Mouse (Mus musculus) forebrain, embryonic 16.5 days (tissue): ENCODE results near the gene Ckb. TPM values are rescaled to one million over a fixed set of nuclear protein-coding genes. Genes with fewer than 3 reads are reported as not detected.

Source experiments
- ATAC-seq: fragments of 200-750 bp; cut with Nextera tagmentation; 2 replicates; pipeline ENCODE4 v1.8.0; 2017; ENCODE audit warnings: mild to moderate bottlenecking, moderate library complexity
- H3K27ac ChIP-seq: fragments of 300-500 bp; sonication (generic); 2 replicates; pipeline ENCODE4 v1.5.1; 2014; ENCODE audit warnings: low read length, control low read depth
- H3K27me3 ChIP-seq: fragments of 300-500 bp; sonication (generic); replicated peaks from 2 replicates; pipeline ENCODE4 v1.6.1; 2014; ENCODE audit warnings: low read length; ENCODE audit not compliant: control insufficient read depth, insufficient read depth
- H3K36me3 ChIP-seq: fragments of 300-500 bp; sonication (generic); 2 replicates; pipeline ENCODE4 v1.6.1; 2014; ENCODE audit not compliant: control insufficient read depth, insufficient read depth
- H3K4me1 ChIP-seq: fragments of 300-500 bp; sonication (generic); replicated peaks from 2 replicates; pipeline ENCODE4 v1.6.1; 2014; ENCODE audit warnings: low read length; ENCODE audit not compliant: control insufficient read depth, insufficient read depth
- H3K4me2 ChIP-seq: fragments of 300-500 bp; sonication (generic); 2 replicates; pipeline ENCODE4 v1.6.1; 2014; ENCODE audit warnings: mild to moderate bottlenecking, low read length, control low read depth
- H3K4me3 ChIP-seq: fragments of 300-500 bp; sonication (generic); replicated peaks from 2 replicates; pipeline ENCODE4 v1.5.1; 2014; ENCODE audit warnings: mild to moderate bottlenecking, low read length, control low read depth
- H3K9ac ChIP-seq: fragments of 300-500 bp; sonication (generic); replicated peaks from 2 replicates; pipeline ENCODE4 v1.6.1; 2014; ENCODE audit warnings: low read depth, low read length, control low read depth
- H3K9me3 ChIP-seq: fragments of 300-500 bp; sonication (generic); 2 replicates; pipeline ENCODE4 v1.6.1; 2016; ENCODE audit warnings: low read length; ENCODE audit not compliant: control insufficient read depth
- WGBS: fragments of 180-500 bp; shearing (Covaris S2); extraction: QIAGEN DNeasy Blood & Tissue Kit; methylation state at CpG from one replicate; pipeline ENCODE4 v1.1.7; 2014; 5-methylcytosine and 5-hydroxymethylcytosine counted together
- polyA plus RNA-seq: library from polyadenylated mRNA; unstranded; fragments of >200 nt; fragmentation: Nextera tagmentation; extraction: Ambion mirVana; gene quantifications from 2 replicates; pipeline ENCODE4 v1.2.1, GENCODE M21; 2015

Ckb gene
- polyA plus RNA-seq, 1 experiment from 2014 or later, result 1,413 TPM

DNA sequence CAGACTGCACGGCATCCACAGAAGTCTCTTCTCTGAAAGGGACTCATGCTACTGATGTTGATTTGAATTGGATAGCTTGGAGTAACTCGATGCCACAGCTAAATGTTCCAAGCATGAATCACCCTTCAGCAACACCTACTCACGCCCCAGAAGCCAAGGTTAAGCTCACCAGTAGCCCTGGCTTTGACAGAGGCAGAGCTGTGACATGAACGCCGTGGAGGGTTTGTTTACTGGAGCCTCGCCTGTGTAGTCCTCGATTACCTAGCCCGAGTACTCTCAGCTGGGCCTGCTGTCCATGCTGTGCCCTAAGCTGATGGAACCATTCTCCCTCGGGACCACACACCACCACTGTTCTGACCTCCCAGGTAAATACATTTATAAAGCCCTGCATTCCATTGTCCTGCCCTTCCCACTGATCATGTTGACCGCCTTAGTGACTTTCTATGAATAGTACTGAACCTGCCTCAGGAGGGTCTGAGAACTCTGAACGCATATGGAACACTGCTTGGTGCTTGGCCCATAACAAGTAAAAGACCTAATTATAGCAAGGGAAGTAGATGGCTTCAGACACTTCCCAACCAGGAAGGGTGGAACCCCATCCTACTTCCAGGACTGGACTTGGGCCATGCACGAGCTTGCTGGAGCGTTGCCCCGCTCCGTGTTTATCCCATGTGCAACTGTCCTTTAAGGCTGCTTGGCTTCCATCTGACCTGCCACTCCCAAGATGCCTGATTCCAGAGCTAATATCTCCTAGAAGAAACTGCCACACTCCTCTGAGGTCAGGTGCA is 33.2 kb upstream of the Ckb start:
- 76% methylated on average over 15 of the region's 15 CpGs for WGBS
- H3K27ac ChIP-seq, result no peak overlapping the region
- no peaks in the 10 kb centered on the region for H3K27me3 ChIP-seq

DNA sequence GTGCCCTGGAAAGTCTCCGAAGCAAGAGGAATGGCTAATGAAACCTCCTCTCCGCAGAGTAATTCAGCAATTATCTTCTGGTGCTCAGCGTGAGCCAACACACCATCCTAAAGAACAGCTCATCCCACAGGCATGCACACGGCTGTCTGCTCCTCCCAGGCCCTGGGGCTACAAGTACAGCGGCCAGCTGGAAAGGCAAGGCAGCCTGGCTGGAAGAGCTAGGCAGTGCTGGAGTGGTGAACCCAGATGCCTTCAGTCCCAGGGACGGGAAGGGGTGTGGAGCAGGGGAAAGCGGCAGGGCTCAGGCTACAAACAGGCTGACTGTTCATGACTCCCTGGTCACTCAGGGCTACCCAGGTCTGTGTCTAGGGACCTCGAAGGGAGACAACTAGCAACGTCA is 32.5 kb upstream of the Ckb start:
- ATAC-seq, result no peak
- 49% methylated on average over 9 of the region's 9 CpGs for WGBS
- no peaks in the 10 kb centered on the region for H3K27me3 ChIP-seq
- no peak overlapping the region for H3K4me3 ChIP-seq
- H3K4me1 ChIP-seq, result peaks cover 3% of the 10 kb centered on the region; the same call in 1 of the 2 replicates
- peaks cover 13% of the 10 kb centered on the region for H3K36me3 ChIP-seq
- H3K27ac ChIP-seq, result no peak overlapping the region
- no peaks in the 10 kb centered on the region for H3K9me3 ChIP-seq
- H3K9ac ChIP-seq, result no peak overlapping the region
- H3K4me2 ChIP-seq, result no peak overlapping the region

More for the DNA sequence above, 33.2 kb upstream of the Ckb start:
- peaks cover 19% of the 10 kb centered on the region for H3K36me3 ChIP-seq
- no peak overlapping the region for H3K9ac ChIP-seq
- H3K4me2 ChIP-seq, result no peak overlapping the region
- H3K4me3 ChIP-seq, result no peak overlapping the region
- ATAC-seq, result no peak
- no peaks in the 10 kb centered on the region for H3K9me3 ChIP-seq
- H3K4me1 ChIP-seq, result peaks cover 3% of the 10 kb centered on the region; the same call in 1 of the 2 replicates

DNA sequence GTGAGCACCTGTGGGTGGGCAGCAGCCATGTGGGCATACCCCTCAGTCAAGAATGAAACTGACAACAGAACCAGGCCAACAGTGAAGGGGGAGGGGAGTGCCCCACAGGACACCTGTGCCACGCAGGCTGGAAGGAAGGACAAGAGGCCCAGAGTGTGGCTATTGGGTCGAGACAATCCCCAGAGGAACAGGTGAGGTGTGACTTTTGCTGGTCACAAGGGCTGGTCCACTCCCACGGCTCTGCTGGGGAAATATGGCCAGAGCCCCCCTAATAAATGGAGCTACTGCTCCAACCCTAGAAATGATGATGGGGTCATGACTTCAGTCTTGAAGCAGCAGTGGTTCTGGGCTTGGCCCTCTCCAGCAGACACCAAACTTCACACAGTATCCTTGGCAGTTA is 31.2 kb upstream of the Ckb start:
- WGBS, result 71% methylated on average over 3 of the region's 3 CpGs
- Histone ChIP-seq H3K9me3 (no peaks in the 10 kb centered on the region), H3K4me2 (no peak overlapping the region), H3K9ac (no peak overlapping the region), H3K27ac (no peak overlapping the region), H3K4me1 (peaks cover 3% of the 10 kb centered on the region; the same call in 1 of the 2 replicates), H3K36me3 (peaks cover 4% of the 10 kb centered on the region), H3K27me3 (no peaks in the 10 kb centered on the region), H3K4me3 (no peak overlapping the region)
- no peak for ATAC-seq

DNA sequence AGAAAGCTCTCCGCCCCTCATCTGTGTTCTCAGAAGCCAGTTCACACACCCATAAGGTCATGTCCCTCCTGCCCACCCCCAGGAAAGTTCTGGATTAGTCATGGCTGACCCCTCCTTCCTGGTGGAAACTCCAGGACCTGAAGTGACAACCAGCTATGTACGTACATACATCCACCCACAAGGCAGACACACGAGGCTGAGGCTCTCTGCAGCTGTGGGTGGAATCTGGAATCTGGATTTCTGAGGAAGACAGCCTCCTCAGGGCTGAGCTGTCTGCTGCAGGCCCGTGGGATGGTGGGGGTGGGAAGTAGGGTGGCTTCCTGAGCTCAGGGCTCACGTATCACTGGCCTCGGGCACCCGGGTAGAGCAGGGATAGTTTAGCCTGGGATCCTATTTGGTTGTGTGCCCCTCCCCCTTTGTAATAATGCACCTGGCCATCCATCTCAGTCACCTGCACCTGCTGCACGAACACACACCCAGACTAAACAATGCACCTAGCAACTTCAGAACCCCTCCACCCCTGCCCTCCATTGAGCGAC is 28.9 kb upstream of the Ckb start:
- WGBS, result 74% methylated on average over 9 of the region's 9 CpGs
- no peaks in the 10 kb centered on the region for H3K27me3 ChIP-seq
- H3K4me1 ChIP-seq, result peaks cover 3% of the 10 kb centered on the region; the same call in 1 of the 2 replicates
- ATAC-seq, result no peak
- no peak overlapping the region for H3K4me3 ChIP-seq
- H3K36me3 ChIP-seq, result no peaks in the 10 kb centered on the region
- H3K4me2 ChIP-seq, result no peak overlapping the region
- H3K9ac ChIP-seq, result no peak overlapping the region
- no peak overlapping the region for H3K27ac ChIP-seq
- no peaks in the 10 kb centered on the region for H3K9me3 ChIP-seq

DNA sequence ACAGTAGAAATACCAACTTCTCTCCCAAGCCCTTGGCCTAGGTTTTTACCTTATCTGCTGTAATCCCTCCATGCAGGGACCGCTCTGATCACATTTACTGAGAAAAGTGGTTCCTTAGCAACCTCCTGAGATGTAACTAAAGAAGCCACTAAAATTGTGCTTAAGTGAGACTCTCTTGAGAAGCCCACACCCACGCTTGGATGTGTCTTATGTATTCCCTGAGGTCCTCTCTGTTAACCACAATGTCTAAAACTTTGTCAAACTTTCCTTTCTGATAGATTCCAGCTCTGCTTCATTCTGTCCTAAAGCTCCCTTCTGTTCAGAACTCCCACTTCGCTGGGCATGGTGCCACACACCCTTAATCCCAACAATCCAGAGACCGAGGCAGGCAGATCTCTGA is 27.4 kb upstream of the Ckb start:
- Histone ChIP-seq H3K9me3 (no peaks in the 10 kb centered on the region), H3K4me3 (no peak overlapping the region), H3K27me3 (no peaks in the 10 kb centered on the region), H3K27ac (no peak overlapping the region), H3K4me1 (peaks cover 15% of the 10 kb centered on the region), H3K4me2 (no peak overlapping the region), H3K9ac (no peak overlapping the region), H3K36me3 (no peaks in the 10 kb centered on the region)
- WGBS, result 81% methylated on average over 4 of the region's 4 CpGs
- no peak for ATAC-seq

DNA sequence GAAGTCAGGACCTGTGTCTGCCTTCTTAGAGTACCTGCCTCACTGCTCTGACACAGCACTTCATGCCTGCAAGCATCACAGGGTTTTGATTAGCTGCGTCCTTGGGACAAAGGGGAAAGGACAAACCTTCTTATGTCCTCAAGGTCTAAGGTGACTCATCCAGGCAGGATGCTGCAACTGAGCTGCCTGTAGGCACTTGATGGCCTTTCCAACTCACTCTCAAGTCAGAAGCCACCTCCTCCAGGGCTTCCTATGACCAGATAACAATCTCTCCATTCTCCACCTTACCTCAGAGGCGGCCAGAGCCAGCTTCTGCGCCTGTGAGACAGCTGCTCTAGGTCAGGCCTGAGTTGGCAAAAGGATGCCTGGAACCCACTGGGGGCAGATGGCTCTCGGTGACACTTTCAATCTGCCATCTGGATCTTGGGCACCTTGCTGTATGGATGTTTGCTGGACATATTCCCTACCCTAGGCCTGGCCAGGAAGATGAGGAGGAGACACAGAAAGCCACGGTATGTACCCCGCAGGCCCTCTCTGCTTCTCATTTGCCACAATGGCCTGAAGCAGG is 26.3 kb upstream of the Ckb start:
- no peaks in the 10 kb centered on the region for H3K36me3 ChIP-seq
- no peak overlapping the region for H3K4me3 ChIP-seq
- no peaks in the 10 kb centered on the region for H3K27me3 ChIP-seq
- 82% methylated on average over 6 of the region's 6 CpGs for WGBS
- no peak overlapping the region for H3K27ac ChIP-seq
- H3K9me3 ChIP-seq, result no peaks in the 10 kb centered on the region
- no peak for ATAC-seq
- peaks cover 26% of the 10 kb centered on the region for H3K4me1 ChIP-seq
- no peak overlapping the region for H3K4me2 ChIP-seq
- 0 out of 2 replicates have a peak overlapping the region, but pooled peaks have one; percentile 26 for H3K9ac ChIP-seq

DNA sequence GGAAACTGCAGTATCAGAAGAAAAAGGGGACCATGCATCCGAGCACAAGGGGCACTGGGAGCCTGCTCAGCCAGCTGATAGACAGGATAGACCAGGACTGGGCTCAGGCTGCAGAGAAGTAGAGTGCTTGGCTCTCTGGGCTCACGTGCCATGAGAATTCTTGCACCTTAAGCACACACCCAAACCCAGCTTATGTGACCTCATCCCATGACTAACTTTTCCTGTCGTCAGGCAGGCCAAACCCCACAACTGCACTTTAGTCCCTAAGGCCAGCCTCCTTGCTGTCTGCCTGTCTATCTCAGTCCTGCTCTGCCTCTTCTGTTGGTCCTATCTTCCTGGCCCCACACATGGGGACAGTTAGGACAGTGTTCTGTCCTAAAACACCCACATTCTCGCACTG is 25.6 kb upstream of the Ckb start:
- 80% methylated on average over 4 of the region's 4 CpGs for WGBS
- Histone ChIP-seq H3K27me3 (no peaks in the 10 kb centered on the region), H3K4me2 (no peak overlapping the region), H3K27ac (no peak overlapping the region), H3K36me3 (no peaks in the 10 kb centered on the region), H3K4me3 (no peak overlapping the region), H3K4me1 (peaks cover 32% of the 10 kb centered on the region), H3K9ac (0 out of 2 replicates have a peak overlapping the region, but pooled peaks have one; percentile 6), H3K9me3 (no peaks in the 10 kb centered on the region)
- ATAC-seq, result no peak

DNA sequence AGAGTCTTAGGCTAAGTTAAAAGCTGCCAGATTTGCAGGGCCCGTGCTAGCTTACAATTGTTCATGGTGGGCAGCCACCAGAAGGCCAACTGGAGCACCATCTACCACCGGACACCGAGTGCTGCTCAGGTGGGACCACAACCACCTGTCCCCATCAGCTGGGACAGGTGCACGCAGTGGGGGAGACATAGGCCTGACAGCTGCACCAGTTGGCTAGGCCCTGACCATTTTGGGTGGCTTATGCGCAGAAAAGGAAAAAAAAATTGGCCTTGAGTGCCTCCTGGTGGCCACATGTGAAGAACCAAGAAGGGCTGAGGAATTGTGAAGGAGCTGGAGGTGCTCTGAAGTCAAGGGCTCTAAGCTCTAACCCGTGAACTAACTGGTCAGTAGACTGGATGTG is 24.1 kb upstream of the Ckb start:
- Histone ChIP-seq H3K4me2 (no peak overlapping the region), H3K4me1 (peaks cover 40% of the 10 kb centered on the region), H3K4me3 (no peak overlapping the region), H3K36me3 (no peaks in the 10 kb centered on the region), H3K9ac (no peak overlapping the region), H3K9me3 (no peaks in the 10 kb centered on the region), H3K27ac (peak overlapping the region; percentile 91), H3K27me3 (no peaks in the 10 kb centered on the region)
- WGBS, result 19% methylated on average over 6 of the region's 6 CpGs
- no peak for ATAC-seq

DNA sequence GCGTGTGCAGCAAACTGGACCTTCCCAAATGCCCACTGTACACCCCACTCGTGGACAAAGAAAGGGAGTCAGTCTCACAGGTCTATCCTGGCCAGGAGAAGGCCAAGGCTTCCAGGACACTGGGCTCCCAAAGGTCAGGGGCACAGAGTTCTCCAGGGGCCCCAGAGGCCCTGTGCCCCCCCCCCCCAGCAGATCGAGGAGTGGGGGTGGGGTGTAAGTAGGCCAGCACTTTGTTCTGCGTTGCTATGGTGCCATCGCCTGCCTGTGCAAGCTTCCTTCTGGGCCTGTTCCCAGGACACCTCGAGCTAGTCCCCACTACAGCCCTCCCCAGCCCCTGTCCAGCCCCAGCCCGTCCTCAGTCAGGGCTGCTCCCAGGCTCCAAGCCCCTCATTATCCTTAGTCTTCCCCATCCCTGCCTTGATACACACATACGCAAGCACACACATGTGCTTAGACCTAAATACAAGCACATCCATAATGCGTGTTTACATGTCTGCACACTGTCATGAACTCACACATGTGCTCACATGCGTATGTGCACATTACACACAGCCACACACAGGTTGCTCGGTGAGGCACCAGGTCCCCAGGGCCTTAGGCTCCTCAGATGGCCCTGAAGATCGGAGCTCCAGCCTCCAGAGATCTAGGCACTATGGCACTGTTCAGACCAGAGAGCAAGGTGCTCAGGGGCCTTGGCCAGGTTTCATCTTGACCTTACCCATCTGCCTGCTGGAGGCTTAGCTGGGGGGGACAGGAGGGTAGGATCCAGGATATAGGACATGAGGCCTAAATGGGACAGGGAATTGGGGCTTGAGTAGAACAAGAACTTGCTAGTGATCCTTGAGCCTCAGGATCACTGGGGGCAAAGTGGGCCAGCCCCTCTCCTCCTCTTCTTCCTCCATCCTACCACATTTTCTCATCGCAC is 23.0 kb upstream of the Ckb start:
- H3K27ac ChIP-seq, result peak overlapping the region; percentile 91
- H3K36me3 ChIP-seq, result no peaks in the 10 kb centered on the region
- H3K4me3 ChIP-seq, result no peak overlapping the region
- peak; percentile 51 for ATAC-seq
- peak overlapping the region; percentile 43; the same call in 1 of the 2 replicates for H3K4me2 ChIP-seq
- no peaks in the 10 kb centered on the region for H3K9me3 ChIP-seq
- no peaks in the 10 kb centered on the region for H3K27me3 ChIP-seq
- H3K4me1 ChIP-seq, result peaks cover 40% of the 10 kb centered on the region
- H3K9ac ChIP-seq, result peak overlapping the region; percentile 31
- WGBS, result 22% methylated on average over 13 of the region's 13 CpGs
